Mouse (Mus musculus) splenic B cell, adult 2 months (primary cell): Measurements from ENCODE around the gene Gm10720.
A peak's percentile ranks its signal among the peaks of the same experiment; 100 is the strongest.
"Not testable (repeated sequence)": the region's sequence is repeated elsewhere in the genome, so short reads cannot be mapped to it uniquely, and the experiment has no call there.

Experiments
- DNase-seq: peaks from one replicate; pipeline ENCODE4 v3.0.0-alpha.2; 2011; ENCODE audit warnings: low read depth, low spot score
- H3K27me3 ChIP-seq: 2 replicates; pipeline ENCODE4 v1.6.1; 2012; ENCODE audit warnings: mild to moderate bottlenecking, low read length, moderate library complexity, mixed read lengths; ENCODE audit not compliant: control insufficient read depth, poor library complexity, insufficient read depth, severe bottlenecking
- H3K36me3 ChIP-seq: 2 replicates; pipeline ENCODE4 v1.6.1; 2012; ENCODE audit warnings: mild to moderate bottlenecking, low read length, moderate library complexity, mixed read lengths; ENCODE audit not compliant: control insufficient read depth, poor library complexity, insufficient read depth, severe bottlenecking

The Gm10720 gene

GRCm38 (mm10) chr9:3015354-3015753 is at the start of gene Gm10720:
TSS of gene Gm10720 (plus strand) at chr9:3015654.
- H3K27me3 ChIP-seq, DNase-seq, H3K36me3 ChIP-seq: not testable (repeated sequence)

GRCm38 (mm10) chr9:3000445-3000972 is 14.9 kb upstream of the Gm10720 start, which contains the start of gene Gm10722:
TSS of gene Gm10722 (plus strand) at chr9:3000922.
- DNase-seq = peak; percentile 49
- not testable (repeated sequence) for H3K27me3 ChIP-seq, H3K36me3 ChIP-seq

GRCm38 (mm10) chr9:3001006-3001405 is 14.4 kb upstream of the Gm10720 start:
- not testable (repeated sequence) for H3K36me3 ChIP-seq, H3K27me3 ChIP-seq, DNase-seq

- DNase-seq = peak; percentile 28
- H3K27me3 ChIP-seq, H3K36me3 ChIP-seq: not testable (repeated sequence)
These were observed 13.3 kb upstream of the Gm10720 start for GRCm38 (mm10) chr9:3001948-3002659.

GRCm38 (mm10) chr9:3002794-3003396 is 12.6 kb upstream of the Gm10720 start, which contains the start of gene Gm11168:
TSS of gene Gm11168 (plus strand) at chr9:3003346.
- not testable (repeated sequence) for H3K27me3 ChIP-seq, DNase-seq

GRCm38 (mm10) chr9:3006179-3006578 is 9.3 kb upstream of the Gm10720 start:
- DNase-seq, H3K36me3 ChIP-seq, H3K27me3 ChIP-seq: not testable (repeated sequence)

More at GRCm38 (mm10) chr9:3002794-3003396, 12.6 kb upstream of the Gm10720 start, which contains the start of gene Gm11168:
- H3K36me3 ChIP-seq = not testable (repeated sequence)

- H3K27me3 ChIP-seq, H3K36me3 ChIP-seq, DNase-seq: not testable (repeated sequence)
These were observed 8.8 kb upstream of the Gm10720 start for GRCm38 (mm10) chr9:3006636-3007035.

GRCm38 (mm10) chr9:3007272-3007671 is 8.2 kb upstream of the Gm10720 start:
- not testable (repeated sequence) for H3K36me3 ChIP-seq, H3K27me3 ChIP-seq
- peak; percentile 25 for DNase-seq

GRCm38 (mm10) chr9:3009331-3009730 is 6.1 kb upstream of the Gm10720 start:
- H3K27me3 ChIP-seq, H3K36me3 ChIP-seq, DNase-seq: not testable (repeated sequence)

- DNase-seq, H3K36me3 ChIP-seq, H3K27me3 ChIP-seq: not testable (repeated sequence)
These were observed 3.3 kb upstream of the Gm10720 start for GRCm38 (mm10) chr9:3012054-3012621.

GRCm38 (mm10) chr9:3012733-3013279 is 2.6 kb upstream of the Gm10720 start, which contains the start of gene Gm10721:
TSS of gene Gm10721 (plus strand) at chr9:3013140.
- not testable (repeated sequence) for DNase-seq, H3K27me3 ChIP-seq, H3K36me3 ChIP-seq

- H3K27me3 ChIP-seq, DNase-seq, H3K36me3 ChIP-seq: not testable (repeated sequence)
These were observed 442 bp downstream of the Gm10720 start for GRCm38 (mm10) chr9:3015896-3016295.

GRCm38 (mm10) chr9:3017108-3017507 is 1.7 kb downstream of the Gm10720 start, which contains the start of gene Gm10719:
TSS of gene Gm10719 (plus strand) at chr9:3017408.
- not testable (repeated sequence) for H3K27me3 ChIP-seq, DNase-seq, H3K36me3 ChIP-seq

- H3K36me3 ChIP-seq, DNase-seq, H3K27me3 ChIP-seq: not testable (repeated sequence)
These were observed 3.5 kb downstream of the Gm10720 start for GRCm38 (mm10) chr9:3018944-3019343.
